Mouse (Mus musculus) MEL (cell line): ENCODE data around the gene Fgfr1op2. TPM values are rescaled to one million over a fixed set of nuclear protein-coding genes. Genes with fewer than 3 reads are reported as not detected.

ENCODE experiments used
- DNase-seq: peaks from one replicate; pipeline ENCODE4 v3.0.0; 2011; ENCODE audit warnings: low read depth, low spot score
- H3K27ac ChIP-seq: 2 replicates; pipeline ENCODE4 v1.5.1; 2012; ENCODE audit warnings: low read depth, mild to moderate bottlenecking, control low read depth, low read length, moderate library complexity; ENCODE audit not compliant: control insufficient read depth
- H3K27me3 ChIP-seq, 2 experiments: fragments of 150-350 bp in 1 of 2; sonication (generic) in 1 of 2; 2 replicates each; pipeline ENCODE4 v1.6.1; 2012; ENCODE audit warnings: low read length in 2 of 2, mild to moderate bottlenecking in 2 of 2, improper control_type of control experiment in 1 of 2, moderate library complexity in 1 of 2; ENCODE audit not compliant: insufficient read depth in 2 of 2, control insufficient read depth in 1 of 2
- H3K36me3 ChIP-seq, 2 experiments: 2 replicates each; pipeline ENCODE4 v1.6.1; 2012 to 2014; ENCODE audit warnings: low read length in 2 of 2, improper control_type of control experiment in 1 of 2, inconsistent platforms in 1 of 2, mild to moderate bottlenecking in 1 of 2; ENCODE audit not compliant: insufficient read depth in 2 of 2, control insufficient read depth in 1 of 2
- H3K4me1 ChIP-seq, 2 experiments: fragments of 150-350 bp in 1 of 2; sonication (generic) in 1 of 2; 2 replicates each; pipeline ENCODE4 v1.6.1; 2012; ENCODE audit warnings: low read length in 2 of 2, improper control_type of control experiment in 1 of 2, mild to moderate bottlenecking in 1 of 2; ENCODE audit not compliant: insufficient read depth in 2 of 2, control insufficient read depth in 1 of 2
- H3K4me3 ChIP-seq, 2 experiments: fragments of 150-350 bp in 1 of 2; sonication (generic) in 1 of 2; 2 replicates each; pipeline ENCODE4 v1.5.1; 2012; ENCODE audit warnings: low read depth in 2 of 2, low read length in 2 of 2, mild to moderate bottlenecking in 2 of 2, moderate library complexity in 2 of 2, control low read depth in 1 of 2, improper control_type of control experiment in 1 of 2; ENCODE audit not compliant: control insufficient read depth in 1 of 2, insufficient read depth in 1 of 2
- H3K79me2 ChIP-seq: 2 replicates; pipeline ENCODE4 v1.6.1; 2012; ENCODE audit warnings: mild to moderate bottlenecking, low read length, moderate library complexity; ENCODE audit not compliant: control insufficient read depth, poor library complexity, insufficient read depth
- H3K9ac ChIP-seq: 2 replicates; pipeline ENCODE4 v1.6.1; 2012; ENCODE audit warnings: low read depth, mild to moderate bottlenecking, control low read depth, low read length, moderate library complexity; ENCODE audit not compliant: control insufficient read depth, poor library complexity, severe bottlenecking
- H3K9me3 ChIP-seq: fragments of 150-350 bp; sonication (generic); replicated peaks from 2 replicates; pipeline ENCODE4 v1.6.1; 2012; ENCODE audit warnings: mild to moderate bottlenecking, low read length, improper control_type of control experiment, moderate library complexity; ENCODE audit not compliant: insufficient read depth
- BHLHE40 ChIP-seq: IDR thresholded peaks from 2 replicates; pipeline ENCODE4 v1.6.1; 2012; ENCODE audit warnings: low read depth, mild to moderate bottlenecking, inconsistent platforms, low read length, improper control_type of control experiment, borderline replicate concordance
- CHD1 ChIP-seq: IDR thresholded peaks from 2 replicates; pipeline ENCODE4 v1.6.1; 2012; ENCODE audit warnings: low read depth, mild to moderate bottlenecking, inconsistent platforms, low read length, improper control_type of control experiment
- CHD2 ChIP-seq: IDR thresholded peaks from 2 replicates; pipeline ENCODE4 v1.6.1; 2011; ENCODE audit warnings: low read length, improper control_type of control experiment
- E2F4 ChIP-seq: IDR thresholded peaks from 2 replicates; pipeline ENCODE4 v1.6.1; 2011; ENCODE audit warnings: low read depth, low read length, improper control_type of control experiment, borderline replicate concordance
- ELF1 ChIP-seq: IDR thresholded peaks from 2 replicates; pipeline ENCODE4 v1.6.1; 2014; ENCODE audit warnings: low read depth, mild to moderate bottlenecking, inconsistent platforms, low read length, improper control_type of control experiment, moderate library complexity
- GABPA ChIP-seq: IDR thresholded peaks from 2 replicates; pipeline ENCODE4 v1.6.1; 2012; ENCODE audit warnings: low read depth, mild to moderate bottlenecking, inconsistent platforms, low read length, improper control_type of control experiment, moderate library complexity
- HCFC1 ChIP-seq: IDR thresholded peaks from 2 replicates; pipeline ENCODE4 v1.6.1; 2012; ENCODE audit warnings: low read depth, mild to moderate bottlenecking, inconsistent platforms, low read length, improper control_type of control experiment, moderate library complexity
- KAT2A ChIP-seq: conservative IDR thresholded peaks from 2 replicates; pipeline ENCODE4 v1.6.1; 2012; ENCODE audit warnings: low read depth, low read length, improper control_type of control experiment, inconsistent platforms
- MAFK ChIP-seq: IDR thresholded peaks from 2 replicates; pipeline ENCODE4 v1.6.1; 2011; ENCODE audit warnings: low read depth, mild to moderate bottlenecking, low read length, improper control_type of control experiment, borderline replicate concordance
- MEF2A ChIP-seq: IDR thresholded peaks from 2 replicates; pipeline ENCODE4 v1.6.1; 2014; ENCODE audit warnings: low read depth, mild to moderate bottlenecking, inconsistent platforms, low read length, improper control_type of control experiment; ENCODE audit not compliant: poor library complexity, insufficient replicate concordance, severe bottlenecking; ENCODE audit errors: extremely low read depth
- MXI1 ChIP-seq: IDR thresholded peaks from 2 replicates; pipeline ENCODE4 v1.6.1; 2011; ENCODE audit warnings: mild to moderate bottlenecking, low read depth, low read length, improper control_type of control experiment
- MYB ChIP-seq: IDR thresholded peaks from 2 replicates; pipeline ENCODE4 v1.6.1; 2011; ENCODE audit warnings: mild to moderate bottlenecking, low read depth, low read length, improper control_type of control experiment
- MYC ChIP-seq: IDR thresholded peaks from 2 replicates; pipeline ENCODE4 v1.6.1; 2011; ENCODE audit warnings: low read depth, mild to moderate bottlenecking, low read length, improper control_type of control experiment, moderate library complexity
- RAD21 ChIP-seq: IDR thresholded peaks from 2 replicates; pipeline ENCODE4 v1.6.1; 2011; ENCODE audit warnings: mild to moderate bottlenecking, low read depth, low read length, improper control_type of control experiment
- RCOR1 ChIP-seq: IDR thresholded peaks from 2 replicates; pipeline ENCODE4 v1.6.1; 2012; ENCODE audit warnings: low read depth, mild to moderate bottlenecking, inconsistent platforms, low read length, improper control_type of control experiment
- TBP ChIP-seq: IDR thresholded peaks from 2 replicates; pipeline ENCODE4 v1.8.0; 2011; ENCODE audit warnings: low read depth, low read length, improper control_type of control experiment
- USF1 ChIP-seq: IDR thresholded peaks from 2 replicates; pipeline ENCODE4 v1.6.1; 2014; ENCODE audit warnings: low read depth, mild to moderate bottlenecking, inconsistent platforms, low read length, improper control_type of control experiment, moderate library complexity
- ZKSCAN1 ChIP-seq: IDR thresholded peaks from 2 replicates; pipeline ENCODE4 v1.6.1; 2012; ENCODE audit warnings: low read depth, mild to moderate bottlenecking, inconsistent platforms, low read length, improper control_type of control experiment, moderate library complexity
- ZMIZ1 ChIP-seq: IDR thresholded peaks from 2 replicates; pipeline ENCODE4 v1.6.1; 2012; ENCODE audit warnings: low read depth, mild to moderate bottlenecking, inconsistent platforms, low read length, improper control_type of control experiment, moderate library complexity
- ZNF384 ChIP-seq: IDR thresholded peaks from 2 replicates; pipeline ENCODE4 v1.6.1; 2012; ENCODE audit warnings: low read depth, mild to moderate bottlenecking, inconsistent platforms, low read length, improper control_type of control experiment
- polyA plus RNA-seq, 2 experiments: library from polyadenylated mRNA; stranded (reverse) in 1 of 2; unstranded in 1 of 2; fragments of >175 nt in 1 of 2; fragments of >200 nt in 1 of 2; gene quantifications; 2 replicates each; pipeline versions ENCODE4 v1.2.1 to v1.2.4; 2012; ENCODE audit warnings: low replicate concordance in 2 of 2, low read depth in 1 of 2; ENCODE audit not compliant: insufficient read length in 2 of 2, insufficient read depth in 1 of 2, missing spikeins in 1 of 2
- total RNA-seq: library from RNA; depleted of rRNA; stranded (reverse); fragments of 300-350 nt; gene quantifications from 2 replicates; pipeline ENCODE4 v1.2.3, GENCODE M21; 2012; rRNA removed

Fgfr1op2 gene
- total and polyA plus RNA-seq, 3 experiments, result 70.4 to 93.6 TPM; not detected in 1

DNA sequence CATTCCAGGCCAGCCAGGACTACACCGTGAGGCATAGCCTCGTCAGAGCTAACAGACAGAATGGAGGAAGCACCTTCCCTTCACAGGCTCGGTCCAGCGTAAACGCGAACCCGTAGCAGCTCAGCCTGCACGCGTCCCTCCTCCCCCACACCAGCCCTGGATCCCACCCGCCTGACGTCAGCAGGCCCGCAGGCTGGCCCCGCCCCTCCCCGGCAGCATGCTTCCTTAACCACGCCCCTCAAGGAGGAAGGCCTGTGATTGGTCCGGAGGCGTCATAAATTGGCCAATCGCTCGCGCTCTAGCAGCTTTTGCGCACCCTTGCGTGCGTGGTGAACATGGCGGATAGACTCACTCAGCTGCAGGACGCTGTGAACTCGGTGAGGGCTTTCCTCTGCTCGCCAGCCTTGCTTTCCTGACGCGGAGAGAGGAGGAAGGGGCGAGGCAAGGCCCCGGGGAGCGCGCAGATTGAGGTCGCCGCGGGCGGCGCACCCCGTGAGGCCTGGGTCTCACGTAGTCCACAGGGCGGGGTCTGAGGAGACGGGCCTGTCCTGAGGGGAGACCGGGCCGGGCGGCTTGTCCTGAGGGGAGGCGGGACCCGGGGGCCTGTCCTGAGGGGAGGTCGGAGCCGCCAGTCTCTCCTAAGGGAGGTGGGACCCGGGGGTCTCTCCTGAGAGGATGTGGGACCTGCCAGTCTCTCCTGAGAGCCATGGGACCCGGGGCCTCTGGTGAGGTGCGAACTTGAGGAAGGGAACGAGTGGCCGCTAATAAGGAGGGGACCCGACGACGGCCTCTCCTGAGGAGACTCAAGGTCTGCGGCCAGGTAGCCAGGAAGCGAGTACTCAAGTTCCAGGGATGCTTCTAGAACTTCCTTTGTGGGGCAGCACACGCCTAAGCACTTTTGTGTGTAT lies 65.5 kb downstream of the Fgfr1op2 start, which contains the start of the genes Med21 and Tm7sf3 (continued):
- TF ChIP-seq BHLHE40, result peak; percentile 68; the same call in 1 of the 2 replicates
- no peak; the same call in 1 of the 2 replicates for TF ChIP-seq USF1
- no peak for TF ChIP-seq CHD1
- TF ChIP-seq RAD21, result no peak
- TF ChIP-seq RCOR1, result 0 out of 2 replicates have a peak, but pooled peaks have one; percentile 16
- peak; percentile 96 for TF ChIP-seq TBP
- TF ChIP-seq MYC, result peak; percentile 86; the same call in 1 of the 2 replicates

DNA sequence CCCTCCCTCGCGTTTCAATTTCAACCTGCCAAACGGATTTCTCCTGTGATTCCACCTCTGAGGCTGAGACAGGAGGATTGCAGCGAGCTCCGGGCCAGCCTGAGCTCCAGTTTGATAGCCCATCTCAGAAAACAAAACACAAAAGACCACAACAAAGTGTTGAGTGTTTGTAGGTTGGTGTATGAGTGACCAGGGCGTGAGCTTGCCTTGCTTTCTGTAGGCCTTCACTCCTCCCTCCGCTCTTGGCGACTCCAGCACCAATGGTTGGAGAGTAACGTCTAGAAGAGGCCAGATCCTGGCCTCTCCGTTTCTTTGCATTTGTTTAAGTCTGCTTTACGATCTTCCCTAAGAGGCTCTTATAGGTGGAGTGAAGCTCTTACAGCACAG lies 66.2 kb downstream of the Fgfr1op2 start:
- TF ChIP-seq MEF2A (no peak), HCFC1 (no peak), KAT2A (no peak), RAD21 (no peak), CHD1 (no peak), ZMIZ1 (no peak), CHD2 (no peak), E2F4 (no peak), MYB (no peak), MXI1 (no peak), ZKSCAN1 (no peak), ZNF384 (no peak), MAFK (no peak), ELF1 (no peak), GABPA (no peak)
- H3K4me3 ChIP-seq, result peak overlapping the region; percentile 70 to 75
- peak overlapping the region; percentile 71 for H3K27ac ChIP-seq
- H3K36me3 ChIP-seq, result peaks cover 0 to 21% of the 10 kb centered on the region in 2 experiments; a peak in 2 of 4 replicates
- H3K9me3 ChIP-seq, result no peaks in the 10 kb centered on the region
- peak; percentile 77 for DNase-seq
- H3K4me1 ChIP-seq, result peaks cover 6 to 11% of the 10 kb centered on the region in 2 experiments
- H3K79me2 ChIP-seq, result peaks cover 21% of the 10 kb centered on the region
- no peaks in the 10 kb centered on the region for H3K27me3 ChIP-seq
- H3K9ac ChIP-seq, result peak overlapping the region; percentile 80

Other genes with a start within 250 kb of the Fgfr1op2 start
- gene Itpr2, start 75.0 kb upstream of the Fgfr1op2 start, total RNA-seq, result 1.5 and 2.7 TPM in 2 replicates
- gene Itpr2, start 75.0 kb upstream of the Fgfr1op2 start, polyA plus RNA-seq, result 1 to 10 TPM in 1 of 2 experiments, not detected in 1; 3.0 TPM
- 65.0 and 70.2 TPM in 2 replicates for gene Ints13, start 632 bp downstream of the Fgfr1op2 start, total RNA-seq
- gene Ints13, start 632 bp downstream of the Fgfr1op2 start, polyA plus RNA-seq, result 10 to 100 TPM in 1 of 2 experiments, not detected in 1; 63.5 TPM
- gene Med21, start 65.3 kb downstream of the Fgfr1op2 start, total RNA-seq, result 79.5 and 83.7 TPM in 2 replicates
- 10 to 100 TPM in 1 of 2 experiments, not detected in 1; 56.7 TPM for gene Med21, start 65.3 kb downstream of the Fgfr1op2 start, polyA plus RNA-seq
- 18.0 and 18.3 TPM in 2 replicates for gene Tm7sf3, start 65.6 kb downstream of the Fgfr1op2 start, total RNA-seq
- 10 to 100 TPM in 1 of 2 experiments, not detected in 1; 27.1 TPM for gene Tm7sf3, start 65.6 kb downstream of the Fgfr1op2 start, polyA plus RNA-seq
- 5.1 and 6.2 TPM in 2 replicates for gene Stk38l, start 147.8 kb downstream of the Fgfr1op2 start, total RNA-seq
- 1 to 10 TPM in 1 of 2 experiments, not detected in 1; 9.2 TPM for gene Stk38l, start 147.8 kb downstream of the Fgfr1op2 start, polyA plus RNA-seq
- gene Arntl2, start 218.9 kb downstream of the Fgfr1op2 start, total RNA-seq, result 16.8 and 20.2 TPM in 2 replicates
- 10 to 100 TPM in 1 of 2 experiments, not detected in 1; 20.6 TPM for gene Arntl2, start 218.9 kb downstream of the Fgfr1op2 start, polyA plus RNA-seq